Mouse (Mus musculus) monocyte, adult 2 months (primary cell): ENCODE measurements around the gene Itga6.

Experiments
- DNase-seq, 2 experiments: peaks; one replicate each; pipeline ENCODE4 v3.0.0; 2022; ENCODE audit warnings: low spot score in 2 of 2, low read depth in 1 of 2

Itga6 gene

DNA sequence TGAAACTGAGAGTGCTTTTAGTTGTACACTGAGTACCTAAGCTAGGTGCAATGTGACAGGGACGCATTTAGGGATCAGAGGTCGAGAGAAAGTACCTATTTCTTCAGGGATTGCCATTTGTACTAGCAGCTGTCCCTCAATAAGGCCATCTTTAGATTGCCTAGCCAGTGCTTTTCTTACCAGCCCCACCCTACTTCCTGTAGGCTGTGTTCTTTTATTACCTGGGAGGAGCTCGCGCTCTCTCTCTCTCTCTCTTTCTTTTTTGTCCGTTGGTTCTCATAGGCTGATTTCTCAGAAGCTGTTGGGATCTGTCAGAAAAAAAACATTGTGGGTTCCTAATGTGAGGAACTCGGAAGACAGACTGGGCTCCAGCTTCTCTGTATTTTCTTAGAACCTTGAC is 55.4 kb downstream of the Itga6 start:
- no peak for DNase-seq

DNA sequence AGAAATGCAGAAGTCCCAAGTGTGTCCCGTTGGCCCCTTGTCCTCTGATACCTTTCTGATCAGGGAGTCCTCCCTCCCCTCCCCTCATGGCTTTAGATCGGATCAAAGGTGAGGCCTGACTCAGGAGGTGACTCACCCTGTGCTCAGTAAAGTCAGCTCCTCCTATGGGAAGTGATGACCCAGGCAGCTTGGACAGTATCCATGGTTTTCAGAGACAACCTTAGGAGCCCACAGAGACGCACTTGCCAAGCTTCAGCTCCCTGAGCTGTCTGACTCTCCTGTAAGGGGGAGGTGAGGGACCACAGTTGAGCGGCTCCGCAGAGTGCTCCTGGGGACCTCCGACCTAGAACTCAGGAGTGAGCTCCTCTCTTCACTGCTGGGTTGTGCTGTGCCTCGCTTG is 56.3 kb downstream of the Itga6 start:
- DNase-seq: no peak

DNA sequence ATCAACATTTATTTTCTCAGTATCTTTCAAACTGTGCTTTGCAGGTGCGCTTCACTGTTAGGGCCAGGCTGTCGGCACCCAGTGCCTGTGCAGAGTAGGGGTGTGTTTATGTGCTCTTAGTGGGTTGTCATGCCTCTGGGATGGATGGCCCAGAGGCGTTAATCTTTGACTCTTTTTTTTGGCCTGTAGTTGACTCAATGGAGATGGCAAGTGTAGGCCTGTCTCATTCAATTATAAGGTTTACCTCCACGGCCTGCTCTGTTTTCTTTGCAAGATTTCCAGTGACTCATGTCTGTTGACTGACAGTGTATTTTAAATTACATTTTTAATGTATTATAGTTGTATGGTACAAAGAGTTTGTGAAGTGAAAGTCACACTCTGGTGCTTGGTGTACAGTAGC is 56.7 kb downstream of the Itga6 start:
- DNase-seq: no peak

DNA sequence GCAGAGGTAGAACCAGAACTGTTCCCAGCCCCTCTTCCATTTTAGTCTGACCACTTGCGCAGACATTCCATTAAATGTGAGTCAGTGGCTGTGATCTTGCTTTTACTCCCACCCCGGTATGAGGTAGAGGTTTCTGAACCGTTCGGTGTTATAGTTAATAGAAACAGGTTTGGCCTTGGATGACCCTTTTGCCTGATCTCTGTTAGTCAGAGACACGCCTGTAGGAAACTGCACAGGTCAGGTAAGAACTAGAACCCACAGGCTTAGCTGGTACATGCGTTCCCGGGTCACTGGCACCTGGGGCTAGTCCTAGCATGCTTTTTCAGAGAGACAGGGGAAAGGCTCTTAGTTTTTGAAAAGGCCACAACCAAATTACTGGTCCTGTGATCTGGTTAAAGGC is 59.7 kb downstream of the Itga6 start:
- DNase-seq: no peak

DNA sequence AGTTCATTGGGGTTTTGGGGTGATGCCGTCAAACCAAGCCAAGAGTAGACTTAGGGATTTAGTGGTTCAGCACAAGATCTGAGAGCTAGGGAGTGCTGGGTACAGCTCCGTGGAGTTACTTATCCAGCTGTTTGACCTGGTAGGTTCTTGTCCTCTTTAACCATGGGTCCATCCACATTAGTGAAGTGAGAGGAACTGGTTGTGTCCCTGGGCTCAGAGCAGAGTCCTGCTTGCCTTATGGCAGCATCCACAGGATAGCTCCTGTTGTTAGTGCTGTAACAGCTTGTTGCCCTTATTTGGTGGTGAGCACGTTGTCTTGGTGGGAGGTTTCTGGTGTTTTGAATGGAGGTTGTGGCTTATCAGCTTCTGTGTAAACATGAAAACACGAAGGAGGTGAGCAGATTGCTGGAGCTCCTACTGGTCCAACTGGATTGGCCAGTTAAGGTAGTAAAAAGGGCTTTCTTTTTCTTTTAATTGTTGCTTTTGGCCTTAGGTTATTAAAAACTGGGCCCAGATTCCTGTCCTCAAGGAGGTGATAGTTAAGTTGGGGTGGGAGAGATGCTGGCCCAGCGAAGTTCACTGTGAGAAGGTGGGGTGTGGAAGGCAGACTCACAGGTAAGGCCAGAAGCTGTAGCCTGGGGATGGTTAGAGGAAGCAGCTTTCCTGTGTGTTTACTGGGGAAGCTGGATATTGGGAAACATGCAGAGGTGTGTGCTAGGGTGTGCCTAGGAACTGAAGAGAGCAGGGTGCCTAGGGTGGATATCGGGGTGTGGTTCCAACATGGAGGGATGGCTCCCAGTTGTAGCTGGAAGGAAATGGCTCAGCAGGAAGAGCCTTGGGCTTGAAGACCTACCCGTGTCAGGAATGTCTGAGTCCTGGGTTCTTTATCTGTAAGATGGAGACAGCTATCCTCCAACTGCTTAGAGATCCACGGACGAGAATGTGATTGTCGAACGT is 60.5 kb downstream of the Itga6 start:
- no peak for DNase-seq

DNA sequence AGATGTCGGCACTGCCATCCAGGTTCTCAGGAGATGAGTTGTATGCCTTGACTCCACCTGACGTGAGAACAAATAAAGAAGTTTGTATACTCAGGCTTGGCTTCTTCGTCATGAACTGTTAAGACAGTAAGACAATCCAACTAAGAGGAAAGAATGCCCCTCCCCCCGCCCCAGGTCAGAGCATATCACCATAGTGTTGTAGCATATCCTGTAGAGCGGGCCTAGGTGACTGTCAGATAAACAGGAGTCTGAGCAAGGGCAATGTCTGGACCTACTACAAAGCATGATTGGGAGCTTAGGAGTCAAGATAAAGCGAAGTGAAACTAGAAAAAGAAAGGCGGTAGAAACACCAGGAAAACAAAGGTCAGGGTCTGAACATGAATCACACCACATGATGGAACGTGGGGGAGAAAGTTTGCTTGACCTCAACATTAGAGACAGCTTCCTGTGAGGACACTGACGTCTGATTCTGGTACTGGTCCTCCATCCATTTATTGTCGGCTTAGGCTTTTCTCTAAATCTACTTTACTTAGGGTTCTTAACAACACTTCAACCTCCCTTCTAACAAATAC is 64.0 kb downstream of the Itga6 start:
- DNase-seq: no peak

DNA sequence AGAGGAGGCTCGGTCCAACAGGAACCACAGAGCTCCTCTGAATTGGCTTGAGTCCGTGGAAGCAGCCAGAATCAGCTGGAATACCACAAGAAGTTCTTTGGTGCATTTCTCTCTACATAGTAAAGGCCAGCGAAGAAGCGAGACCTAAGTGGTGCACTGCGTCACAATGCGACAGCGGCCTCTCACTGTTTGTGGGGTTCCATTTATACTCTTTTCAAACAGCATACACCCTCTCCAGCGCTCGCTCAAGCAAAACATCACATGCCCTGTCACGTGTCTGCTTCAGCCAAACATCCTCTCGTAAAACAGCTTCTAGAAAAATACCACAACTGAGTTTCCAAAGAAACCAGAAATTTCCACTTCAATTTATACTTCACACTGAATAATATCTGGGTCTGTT is 64.6 kb downstream of the Itga6 start:
- no peak for DNase-seq

DNA sequence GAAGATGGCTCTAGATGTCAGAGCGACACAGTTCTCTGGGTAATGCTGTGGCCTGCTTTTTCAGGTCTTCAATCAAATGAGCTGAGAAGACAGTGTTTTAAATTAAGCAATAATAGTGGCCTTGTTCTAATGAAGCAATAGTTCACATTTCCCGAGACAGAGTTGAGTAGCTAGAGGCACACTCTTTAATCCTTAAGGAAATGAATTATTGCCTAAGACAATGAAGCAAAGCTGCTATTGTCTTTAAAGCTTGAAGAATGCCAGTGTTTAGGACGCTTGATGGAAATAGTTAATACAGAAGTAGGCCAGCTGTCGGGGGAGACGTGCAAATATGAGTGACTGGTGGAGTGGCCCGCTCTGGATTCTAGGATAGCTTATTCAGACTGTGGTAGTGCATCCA is 65.5 kb downstream of the Itga6 start:
- no peak for DNase-seq

DNA sequence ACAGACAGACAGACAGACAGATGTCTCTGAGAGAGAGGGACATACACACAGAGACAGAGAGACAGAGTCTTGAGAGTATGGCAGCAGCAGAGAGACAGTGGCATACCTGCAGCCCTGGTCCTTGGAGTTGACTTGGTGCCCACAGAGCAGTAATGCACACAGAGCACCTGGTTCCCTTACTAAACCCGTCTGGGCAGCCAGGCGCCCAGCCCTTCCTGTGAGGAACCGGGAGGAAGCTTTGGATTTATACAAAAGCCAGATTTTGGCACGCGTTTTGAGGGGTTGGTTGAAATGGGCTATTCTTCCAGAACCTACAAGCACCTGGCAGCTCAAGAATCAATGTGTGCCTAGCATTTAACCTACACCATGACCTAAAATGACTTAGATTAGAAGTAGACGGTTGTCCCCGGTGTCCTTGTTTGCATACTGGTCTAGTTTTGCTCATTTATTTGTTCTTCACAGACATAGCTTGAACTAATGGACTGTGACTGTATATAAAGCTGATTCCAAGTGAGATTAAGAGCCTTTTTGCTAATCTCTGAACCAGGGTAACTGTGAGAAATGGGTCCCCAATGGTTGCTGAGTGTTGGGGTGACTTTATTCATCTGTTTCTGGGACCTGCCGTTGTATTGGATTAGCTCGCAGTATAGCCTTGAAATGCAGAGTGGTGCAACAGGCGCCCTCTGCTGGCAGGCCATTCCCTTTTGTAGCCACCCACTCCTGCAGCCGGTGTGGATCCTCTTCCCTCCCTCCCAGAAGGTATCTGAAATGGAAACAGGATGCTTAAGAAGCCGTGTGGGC is 67.0 kb downstream of the Itga6 start:
- DNase-seq: peak; percentile 20 to 65

DNA sequence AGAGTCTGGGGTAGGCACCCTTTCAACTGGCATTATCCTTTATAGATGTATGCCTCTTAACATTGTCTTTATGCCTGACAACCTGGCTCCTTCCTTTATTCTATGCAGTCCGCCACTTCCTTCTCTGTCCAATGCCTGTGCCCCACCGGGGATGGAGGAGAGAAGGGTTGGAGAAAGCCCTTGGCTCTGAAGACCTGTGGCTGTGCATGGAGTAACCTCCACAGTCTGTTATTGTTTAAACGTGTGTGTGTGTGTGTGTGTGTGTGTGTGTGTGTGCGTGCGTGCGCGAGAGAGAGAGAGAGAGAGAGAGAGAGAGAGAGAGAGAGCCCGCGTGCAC is 67.6 kb downstream of the Itga6 start:
- no peak for DNase-seq

DNA sequence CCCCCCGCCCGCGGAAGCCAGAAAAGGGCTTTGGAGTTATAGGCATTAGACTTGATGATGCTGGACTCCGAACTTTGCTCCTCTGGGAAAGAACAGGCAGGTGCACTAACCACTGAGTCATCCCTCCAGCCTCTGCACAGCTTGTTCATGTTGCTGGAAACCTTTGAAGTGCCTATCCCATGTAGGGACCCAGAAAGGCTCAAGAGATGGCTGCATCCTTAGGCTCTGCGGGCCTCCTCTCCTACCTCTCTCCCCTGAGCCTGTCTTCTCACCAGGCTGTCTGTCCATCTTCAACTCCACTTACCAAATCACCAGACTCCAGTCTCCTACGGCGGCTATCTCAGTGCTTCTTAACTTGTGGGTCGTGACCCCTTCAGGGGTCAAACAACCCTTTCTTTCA is 68.0 kb downstream of the Itga6 start:
- no peak for DNase-seq

DNA sequence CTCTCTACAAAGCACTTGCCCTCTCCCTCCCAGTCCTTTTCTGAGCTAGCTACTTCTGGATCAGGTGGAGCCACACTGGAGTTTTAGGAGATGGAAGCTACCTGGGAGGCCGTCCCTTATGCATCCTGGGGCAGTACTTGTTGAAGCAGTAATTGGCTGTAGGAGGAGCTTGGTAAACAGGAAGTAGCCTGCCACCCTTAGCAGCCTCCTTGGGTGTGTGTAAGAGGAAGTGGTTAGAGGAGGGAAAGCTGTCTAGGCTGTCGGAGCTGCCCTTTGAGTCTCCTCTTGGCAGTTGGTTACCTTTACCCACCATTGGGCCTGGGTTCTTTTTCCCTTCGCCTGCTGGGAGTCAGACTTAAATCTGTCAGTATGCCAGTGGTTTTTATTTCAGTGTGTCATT is 68.6 kb downstream of the Itga6 start:
- DNase-seq: peak; percentile 47 to 57

DNA sequence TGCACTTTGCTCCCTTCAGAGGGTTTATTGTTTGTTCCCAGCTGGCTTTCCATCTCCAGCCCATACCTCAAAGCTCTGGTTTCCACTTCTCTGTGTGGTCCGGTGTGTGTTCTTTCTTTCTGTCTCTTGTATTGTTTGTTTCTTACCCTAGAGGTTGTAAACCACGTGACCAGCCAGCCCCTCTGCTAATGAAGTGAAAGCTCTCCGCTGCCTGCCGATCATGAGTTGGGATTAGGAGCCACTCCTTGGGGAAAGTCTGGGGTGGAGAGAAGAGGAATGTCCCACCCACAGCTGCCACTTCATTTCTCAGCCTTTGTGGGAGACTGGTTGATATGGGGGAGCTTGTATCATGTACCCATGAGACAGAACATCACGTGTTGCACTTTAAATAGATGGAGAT is 69.9 kb downstream of the Itga6 start:
- no peak for DNase-seq

DNA sequence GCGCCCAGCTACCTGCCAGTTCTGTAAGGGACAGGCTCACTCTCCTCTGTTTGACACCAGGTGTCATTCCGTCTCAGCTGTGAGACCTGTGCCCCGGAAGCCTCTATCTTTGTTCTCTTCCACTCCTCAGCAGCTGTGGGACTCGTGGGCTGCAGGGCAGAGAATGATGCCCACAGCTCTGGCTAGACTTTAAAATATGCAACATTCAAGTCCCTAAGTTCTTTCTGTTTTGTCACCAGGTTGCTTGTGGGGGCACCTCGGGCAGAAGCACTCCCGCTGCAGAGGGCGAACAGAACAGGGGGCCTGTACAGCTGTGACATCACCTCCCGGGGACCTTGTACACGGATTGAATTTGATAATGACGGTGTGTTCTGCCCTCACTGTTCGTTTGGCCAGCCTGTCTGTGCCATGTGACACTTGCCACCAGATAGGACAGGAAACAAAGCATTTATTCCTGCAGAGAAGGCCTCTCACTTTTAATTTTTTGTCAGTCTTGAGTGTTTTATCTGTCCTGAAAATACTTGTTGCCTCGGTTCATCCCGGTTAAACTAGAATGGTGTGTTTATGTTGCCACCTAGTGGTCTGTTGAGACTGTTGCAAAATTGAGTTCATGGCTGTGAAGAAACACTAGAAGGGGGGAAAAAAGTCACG is 71.1 kb downstream of the Itga6 start:
- no peak for DNase-seq

DNA sequence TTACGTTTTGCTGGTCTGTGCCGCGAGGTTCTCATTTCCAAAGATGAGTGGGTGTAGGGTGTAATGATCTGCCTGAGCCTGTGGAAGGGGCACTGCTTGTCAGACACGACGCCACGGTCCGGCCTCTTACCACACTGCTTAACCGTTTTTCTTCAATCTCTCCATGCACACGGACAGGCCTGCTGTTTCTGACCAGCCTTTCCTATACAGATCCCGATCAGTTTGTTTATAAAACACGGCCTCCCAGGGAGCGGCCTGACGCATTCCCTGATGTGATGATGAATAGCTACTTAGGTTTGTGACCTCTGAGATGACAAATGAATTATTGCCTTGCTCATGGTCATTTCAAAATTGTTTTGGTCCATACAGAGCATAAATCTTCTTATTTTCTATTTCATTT is 78.7 kb downstream of the Itga6 start:
- no peak for DNase-seq

DNA sequence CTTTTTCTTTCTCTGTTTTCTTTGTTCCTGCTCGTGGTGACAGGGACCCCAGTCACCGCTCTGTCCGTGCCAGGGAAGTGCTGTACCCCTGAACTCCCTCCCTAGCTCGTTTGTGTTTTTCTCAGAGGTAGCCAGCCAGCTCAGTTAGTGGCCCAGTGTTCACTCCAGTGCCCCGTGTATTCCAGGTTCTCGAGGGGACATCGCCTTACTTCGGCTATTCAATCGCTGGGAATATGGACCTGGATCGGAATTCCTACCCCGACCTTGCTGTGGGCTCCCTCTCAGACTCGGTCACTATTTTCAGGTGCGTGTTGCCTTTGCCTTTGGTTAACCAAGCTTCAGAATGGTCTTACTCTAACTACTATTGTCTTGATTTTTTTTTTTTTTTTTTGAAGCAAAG is 82.3 kb downstream of the Itga6 start:
- no peak for DNase-seq

DNA sequence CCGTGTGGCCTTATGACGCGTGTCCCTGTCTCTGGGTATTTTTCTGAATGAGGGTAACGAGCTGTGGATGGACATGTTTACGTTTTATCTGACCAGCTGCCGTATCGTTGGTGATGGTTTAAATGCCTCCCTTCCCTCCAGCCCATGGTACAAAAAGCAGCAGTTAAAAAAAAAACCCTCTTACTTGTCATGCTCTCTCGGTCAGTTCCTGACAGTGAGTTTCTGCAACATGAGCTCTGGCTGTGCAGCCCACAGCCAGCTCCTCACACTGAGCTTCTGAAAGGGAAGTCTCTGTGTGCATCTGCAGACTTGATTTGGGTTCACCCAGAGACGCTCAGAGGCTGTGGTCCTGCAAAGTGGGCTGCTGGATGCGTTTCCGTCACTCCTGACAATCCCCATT is 83.5 kb downstream of the Itga6 start:
- DNase-seq: no peak

DNA sequence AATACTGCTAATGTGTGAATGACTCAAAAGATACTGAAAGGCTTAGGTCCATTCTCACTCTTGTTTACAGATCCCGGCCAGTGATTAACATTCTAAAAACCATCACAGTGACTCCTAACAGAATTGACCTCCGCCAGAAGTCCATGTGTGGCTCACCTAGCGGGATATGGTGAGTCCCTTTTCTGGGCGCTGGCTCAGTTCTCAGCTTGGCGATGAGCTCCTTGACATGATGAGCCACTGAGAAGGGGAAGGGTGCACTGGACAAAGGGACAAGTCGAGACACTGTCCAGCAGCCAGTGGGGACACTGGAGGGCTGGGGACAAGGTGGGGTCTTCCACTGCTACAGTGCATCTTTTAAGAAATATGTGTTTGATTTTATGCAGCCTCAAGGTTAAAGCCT is 88.2 kb downstream of the Itga6 start:
- DNase-seq: no peak

DNA sequence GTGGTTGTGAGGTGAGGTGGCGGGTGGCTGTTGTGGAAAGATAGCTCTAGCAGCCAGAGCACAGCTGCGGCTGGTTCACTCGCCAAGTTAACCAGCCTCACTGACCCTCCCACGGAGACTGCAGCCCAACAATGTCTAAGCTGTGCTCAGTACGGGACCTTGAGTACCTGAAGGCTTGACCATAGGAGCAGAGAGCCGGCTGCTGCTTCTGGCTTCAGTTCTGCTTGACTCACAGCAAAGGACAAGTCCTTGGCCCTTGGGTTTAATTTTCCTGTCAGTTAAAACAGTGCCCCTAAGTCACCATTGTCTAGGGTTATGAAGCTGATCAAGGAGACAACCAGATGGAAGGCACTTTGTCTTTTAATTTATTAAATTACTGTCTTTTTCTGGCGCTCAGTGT is 89.0 kb downstream of the Itga6 start:
- DNase-seq: no peak

DNA sequence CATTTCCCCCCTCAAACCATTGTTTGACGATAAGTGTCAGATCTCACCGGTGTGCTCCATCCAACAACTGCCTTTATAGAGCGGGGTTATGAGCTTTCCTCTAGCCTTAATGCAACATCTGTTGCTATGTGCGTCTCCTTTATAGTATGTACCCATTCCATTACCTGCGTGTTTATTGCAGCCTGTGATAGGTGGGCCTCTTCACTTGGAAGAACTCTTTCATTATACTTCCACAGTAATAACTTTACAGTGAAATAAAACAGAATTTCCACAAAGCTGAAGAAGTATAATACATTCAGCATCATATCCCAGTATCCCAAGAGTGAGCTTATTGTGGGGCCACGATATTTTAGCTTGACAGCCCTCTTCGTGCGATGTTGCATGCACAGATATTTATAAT is 90.1 kb downstream of the Itga6 start:
- DNase-seq: no peak

DNA sequence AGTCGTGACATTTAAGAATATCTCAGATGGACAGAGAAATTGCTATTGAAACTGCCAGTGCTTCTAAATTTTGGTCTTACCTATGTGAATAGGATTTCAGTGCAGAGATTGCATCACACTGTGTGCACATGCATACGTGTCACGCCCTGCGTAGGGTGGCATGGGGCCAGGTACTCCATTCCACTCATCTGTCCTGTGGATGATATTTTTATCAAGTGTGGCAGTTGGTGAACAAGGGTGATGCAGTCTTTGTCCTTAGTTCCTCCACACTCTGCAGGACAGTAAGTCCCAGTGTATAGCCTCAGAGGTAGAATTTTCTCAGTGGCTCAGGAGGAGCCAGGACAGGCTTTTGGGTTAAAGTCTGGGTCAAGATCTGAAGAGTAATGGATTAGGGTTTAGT is 90.8 kb downstream of the Itga6 start:
- no peak for DNase-seq

DNA sequence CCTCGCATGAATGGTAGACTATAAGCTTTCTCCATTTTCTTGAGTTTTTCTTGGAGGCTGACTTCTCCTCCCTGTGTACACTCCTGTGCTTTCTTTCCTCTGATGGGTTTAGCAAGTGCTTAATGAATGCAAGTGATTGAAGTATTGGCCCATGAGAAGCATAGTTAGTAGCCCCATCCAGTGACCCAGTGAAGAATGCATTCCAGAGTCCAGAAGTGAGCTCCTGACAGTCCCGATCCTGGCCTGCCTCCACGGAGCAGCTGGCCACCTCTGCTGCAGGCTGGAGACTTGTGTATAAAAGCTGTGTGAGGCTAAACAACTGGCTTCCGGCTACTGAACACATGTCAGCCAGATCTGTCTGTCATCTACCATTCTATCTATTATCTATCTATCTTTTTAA is 91.8 kb downstream of the Itga6 start:
- no peak for DNase-seq
